Mouse (Mus musculus): Measurements from ENCODE around the gene Bcor.
A peak's percentile ranks its signal among the peaks of the same experiment; 100 is the strongest.

Bcor gene

DNA sequence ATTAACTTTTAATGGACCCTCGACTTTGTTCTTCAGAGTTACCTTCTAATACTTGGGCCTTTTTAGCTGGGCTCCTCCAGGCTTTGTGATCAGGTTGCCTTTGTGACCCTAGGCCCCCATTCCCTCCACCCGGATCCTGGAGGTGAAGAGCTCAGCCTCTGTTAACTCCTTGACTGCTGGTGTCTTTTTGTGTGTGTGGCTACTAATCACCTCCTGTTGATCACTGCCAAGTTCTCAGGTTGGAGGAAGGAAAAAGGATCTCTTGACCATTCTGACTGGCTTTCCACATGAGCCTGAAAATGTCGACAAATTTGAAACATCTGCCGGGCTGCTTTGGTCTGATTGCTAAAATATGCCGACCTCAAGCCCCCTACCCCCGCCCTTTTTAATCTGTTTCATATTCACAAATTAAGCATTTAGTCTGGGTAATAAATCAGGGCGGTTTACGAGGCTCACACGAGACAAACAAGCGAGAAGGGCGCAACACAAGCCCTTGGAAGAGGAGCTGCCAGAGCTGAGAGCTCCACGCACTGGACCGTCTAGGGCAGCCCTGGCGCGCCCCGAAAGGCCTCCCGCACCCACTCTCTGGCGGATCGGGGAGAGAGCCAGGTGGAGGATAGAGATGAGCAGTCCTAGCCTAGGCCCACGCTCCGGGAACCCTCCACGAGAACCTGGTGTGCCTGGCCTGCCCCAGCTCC lies 33.6 kb downstream of the Bcor start:
- peak in 1 of 2 experiments; percentile 32 for DNase-seq

DNA sequence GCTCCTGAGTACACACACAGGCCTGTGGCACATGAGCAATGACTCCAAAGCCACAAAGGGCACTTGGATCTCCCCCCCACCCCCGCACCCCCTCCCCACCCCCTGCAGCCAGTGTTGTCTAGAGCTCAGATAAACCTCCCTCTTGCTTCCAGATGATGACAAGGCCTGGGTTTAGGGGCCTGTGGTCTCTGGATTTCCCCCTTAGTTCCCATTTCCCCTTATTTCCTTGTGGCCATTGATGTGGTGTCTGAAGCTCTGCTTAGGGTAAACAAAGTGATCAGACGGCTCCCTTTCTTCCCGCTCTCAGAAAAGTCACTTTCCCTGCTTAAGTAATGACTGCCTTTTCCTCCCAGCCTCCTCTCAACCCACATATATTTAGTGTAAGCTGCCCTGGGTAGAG lies 35.6 kb downstream of the Bcor start:
- DNase-seq = no peak

DNA sequence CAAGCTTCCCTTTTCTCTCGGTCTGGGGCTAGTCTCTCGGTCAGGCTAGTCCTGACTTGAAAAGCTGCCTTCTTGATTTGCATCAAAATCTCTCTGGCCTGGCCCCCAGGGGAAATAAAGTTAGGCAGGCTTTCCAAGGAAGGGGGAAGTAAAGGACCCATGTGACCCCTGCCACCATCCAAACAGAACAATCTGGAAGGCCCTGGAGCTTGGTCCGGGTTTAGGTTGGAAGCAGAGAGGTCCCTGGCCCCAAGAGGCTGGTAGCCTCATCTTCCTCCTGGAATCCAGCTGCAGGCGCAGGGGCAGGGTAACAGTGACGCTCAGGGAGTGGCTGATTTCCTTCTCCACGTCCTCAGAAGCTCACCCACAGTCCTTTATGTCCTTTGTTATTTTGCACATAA lies 36.5 kb downstream of the Bcor start:
- DNase-seq = no peak

DNA sequence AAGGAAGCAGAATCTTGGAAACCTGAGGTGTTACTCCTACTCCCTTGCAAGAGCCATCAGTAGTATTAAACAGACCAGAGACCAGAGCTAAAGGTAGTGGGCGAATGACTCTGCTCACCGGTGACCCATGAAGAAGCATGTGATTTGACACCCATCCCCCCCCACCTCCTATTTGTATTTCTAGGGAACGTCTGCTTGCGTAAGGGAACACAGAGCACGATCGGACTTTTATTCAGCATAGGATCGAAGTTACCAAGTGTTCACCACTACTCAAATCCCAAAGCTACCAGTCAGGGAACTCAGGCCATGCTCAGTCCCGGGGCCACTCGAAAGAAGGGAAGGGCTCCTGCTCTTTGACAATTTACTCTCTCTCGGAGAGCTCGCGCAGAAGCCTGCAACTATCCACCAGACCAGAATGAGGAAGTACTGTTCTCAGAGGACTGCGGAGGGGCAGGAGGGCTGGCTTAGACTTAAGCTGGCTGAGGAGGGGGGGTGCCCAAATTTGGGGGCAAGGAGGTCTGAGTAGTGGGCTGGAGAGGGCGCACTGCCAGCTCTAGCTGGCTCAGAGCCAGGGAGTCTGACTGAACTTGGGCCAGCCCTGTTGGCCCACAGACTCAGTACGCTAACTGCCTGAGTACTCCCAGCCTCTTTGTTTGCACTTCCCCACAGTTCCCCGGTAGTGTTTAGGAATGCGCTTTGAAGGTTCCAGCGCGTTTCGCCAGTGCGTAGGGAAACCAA lies 37.4 kb downstream of the Bcor start:
- DNase-seq = peak in 1 of 2 experiments; percentile 40

DNA sequence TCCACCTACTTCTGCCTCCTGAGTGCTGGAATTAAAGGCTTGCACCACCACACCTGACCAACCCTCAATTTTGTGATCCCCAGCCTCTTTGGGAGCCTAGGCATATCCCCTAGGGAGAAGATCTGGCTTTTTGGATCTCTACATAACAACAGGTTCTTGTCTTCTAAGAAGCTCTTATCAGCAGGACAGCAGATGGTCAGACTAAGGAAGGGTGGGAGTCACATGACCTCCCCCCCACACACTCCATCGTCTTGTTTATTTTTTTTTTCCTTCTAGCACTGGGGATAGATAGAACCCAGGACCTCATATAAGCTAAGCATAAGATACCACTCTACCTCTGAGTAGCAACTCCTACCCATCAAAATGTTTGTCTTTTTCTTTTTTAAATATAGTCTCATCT lies 40.7 kb downstream of the Bcor start:
- no peak for DNase-seq

DNA sequence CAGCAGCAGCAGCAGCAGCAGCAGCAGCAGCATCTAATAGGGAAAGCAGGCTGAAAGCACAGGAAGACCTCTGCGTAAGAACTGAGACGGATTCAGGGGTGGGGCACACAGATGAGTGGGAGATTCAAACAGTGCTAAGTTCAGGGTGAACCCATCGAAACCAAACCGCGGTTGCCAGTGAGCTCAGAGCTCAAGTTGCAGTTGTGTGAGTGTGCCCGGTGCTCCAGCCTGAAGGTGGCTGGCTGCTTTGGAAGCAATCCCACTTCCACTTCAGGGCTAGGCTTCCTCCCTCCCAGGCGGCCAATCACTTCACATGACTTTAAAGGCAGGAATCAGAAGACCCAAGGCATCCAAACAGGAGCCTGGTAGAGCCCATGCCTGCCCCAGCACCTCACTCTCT lies 44.0 kb downstream of the Bcor start:
- peak in 1 of 2 experiments; percentile 39 for DNase-seq

DNA sequence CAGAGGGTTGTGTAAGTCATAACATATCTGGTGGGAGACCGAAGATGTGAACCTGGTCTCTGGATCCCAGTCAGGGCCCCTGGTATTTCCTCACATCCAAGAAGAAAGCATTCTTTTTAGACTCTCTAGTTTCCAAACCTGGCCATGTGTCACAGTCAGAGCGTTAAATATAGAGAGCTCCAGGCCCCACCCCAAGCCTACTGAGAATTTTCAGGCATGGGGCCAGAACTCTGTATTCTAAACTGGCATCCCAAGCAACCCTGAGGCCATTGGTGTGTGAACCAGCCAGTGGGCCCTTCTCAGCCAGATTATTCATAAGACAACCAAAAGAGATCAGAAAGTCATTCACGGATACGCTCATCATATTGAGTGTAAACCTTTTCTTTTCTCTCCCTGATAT lies 48.0 kb downstream of the Bcor start:
- DNase-seq = no peak

DNA sequence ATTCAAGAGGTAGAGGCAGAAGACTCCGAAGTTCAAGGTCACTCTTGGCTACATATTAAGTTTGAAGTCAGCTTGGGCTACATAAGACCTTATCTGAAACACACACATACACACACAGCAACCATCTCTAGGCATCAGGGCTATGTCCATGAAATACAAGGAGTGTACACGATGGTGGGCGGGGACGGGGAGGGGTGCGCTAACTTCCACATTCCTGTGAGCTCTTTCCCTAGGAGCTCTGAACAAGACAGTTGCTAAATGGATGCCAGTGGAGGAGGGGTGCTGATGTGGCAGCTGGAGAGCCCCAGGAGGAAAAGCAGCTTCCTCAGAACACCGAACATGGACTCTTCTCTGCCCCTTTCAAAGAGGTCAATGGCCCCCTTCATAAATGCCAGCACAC lies 49.6 kb downstream of the Bcor start:
- no peak for DNase-seq

DNA sequence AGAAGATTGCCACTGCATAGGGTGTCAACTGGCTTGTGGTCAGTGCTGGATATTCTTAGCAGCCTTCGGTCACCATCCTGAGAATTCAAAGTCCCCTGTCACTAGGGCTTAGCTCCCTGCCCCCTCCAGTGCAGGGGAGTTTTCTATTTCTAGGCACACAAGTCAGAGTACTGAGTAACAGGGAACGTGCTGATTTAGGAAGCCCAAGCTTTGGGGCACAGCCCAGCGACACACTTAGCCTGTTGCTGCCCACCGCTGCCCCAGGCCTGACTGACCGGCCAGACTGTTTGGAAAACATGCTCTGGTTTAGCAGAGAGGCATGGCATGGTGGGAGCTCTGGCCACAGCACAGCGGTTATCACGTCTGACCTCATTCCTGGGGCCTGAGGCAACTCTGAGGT lies 54.8 kb downstream of the Bcor start:
- DNase-seq = no peak

DNA sequence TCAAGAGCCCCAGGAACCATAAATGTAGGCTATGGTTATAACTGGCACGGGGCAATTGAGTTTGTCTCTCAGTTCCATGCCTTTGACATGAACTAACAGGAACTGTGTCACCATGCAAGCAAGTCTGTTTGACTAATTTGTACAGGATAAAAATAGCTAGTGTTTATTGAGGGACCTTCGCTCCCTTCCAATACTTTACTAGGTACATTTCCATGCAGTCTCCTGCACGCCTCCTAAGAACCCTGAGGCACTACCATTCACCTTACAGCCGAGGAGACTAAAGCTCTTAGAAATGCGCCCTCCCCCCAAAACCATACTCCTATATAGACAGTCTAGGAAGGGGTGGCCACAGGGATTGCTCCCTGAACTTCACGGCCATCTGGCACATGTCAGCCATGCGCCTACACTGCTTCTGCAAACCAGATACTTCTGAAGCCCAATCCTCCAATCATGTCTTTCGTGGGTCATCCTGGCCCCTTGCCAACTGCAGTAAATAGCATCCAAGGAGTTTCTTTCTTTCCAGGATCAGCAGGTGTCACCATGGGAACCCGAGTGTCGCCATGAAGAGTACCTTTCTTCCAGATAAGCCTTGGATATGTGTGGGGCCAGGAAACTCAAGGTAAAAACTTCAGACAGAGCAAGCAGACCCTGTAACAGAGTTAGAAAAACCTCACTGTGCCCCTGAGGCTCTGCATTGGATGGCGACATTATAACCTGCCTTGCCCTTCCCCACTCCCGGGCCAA lies 63.2 kb downstream of the Bcor start:
- DNase-seq = no peak

DNA sequence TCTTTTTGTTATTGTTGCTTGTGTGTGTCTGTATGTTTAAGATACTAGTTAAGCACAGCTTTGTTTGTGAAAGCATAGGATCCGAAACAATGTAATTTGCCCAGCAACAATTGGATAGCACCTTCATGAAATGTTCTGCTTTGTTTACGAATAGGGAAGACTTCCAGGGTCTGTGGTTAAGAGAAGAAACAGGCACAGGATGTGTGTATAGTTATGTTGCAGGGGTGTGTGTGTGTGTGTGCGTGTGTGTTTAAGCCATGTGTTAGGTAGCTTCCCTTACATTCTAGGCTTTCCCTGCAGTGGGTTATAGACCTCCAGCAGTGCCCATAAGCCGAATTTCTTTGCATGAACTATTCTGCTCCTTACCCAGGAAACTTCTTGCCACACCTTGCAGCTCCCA lies 66.8 kb downstream of the Bcor start:
- no peak for DNase-seq

DNA sequence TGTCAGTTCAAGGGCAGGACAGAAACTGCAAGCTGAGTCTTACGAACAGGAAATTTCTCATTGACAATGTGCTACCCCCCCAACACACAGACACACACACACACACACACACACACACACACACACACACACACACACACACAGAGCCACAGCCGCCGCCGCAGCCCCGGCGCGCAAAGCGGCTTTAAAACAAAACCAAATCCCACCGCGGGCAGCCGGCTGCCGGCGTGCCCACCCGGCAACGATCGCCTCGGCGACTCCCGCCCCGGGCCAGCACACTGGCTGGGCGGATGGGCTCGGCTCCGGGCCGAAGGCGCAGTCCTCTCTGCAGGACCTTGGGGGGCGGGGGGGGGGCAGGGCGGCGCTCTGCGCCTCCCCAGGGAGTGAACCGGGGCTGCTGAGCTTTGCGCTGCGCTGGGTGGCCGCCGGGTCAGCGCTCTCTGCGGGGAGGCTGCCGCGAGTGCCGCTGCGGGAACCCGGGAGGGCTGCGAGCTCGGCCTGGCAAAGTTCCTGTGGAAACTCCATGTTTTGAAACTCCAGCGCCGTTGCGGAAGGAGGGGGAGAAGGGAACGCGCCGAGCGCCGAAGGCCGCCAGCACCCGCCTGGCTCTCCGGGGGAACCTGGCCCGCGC lies 68.6 kb downstream of the Bcor start:
- peak; percentile 59 to 72 for DNase-seq

DNA sequence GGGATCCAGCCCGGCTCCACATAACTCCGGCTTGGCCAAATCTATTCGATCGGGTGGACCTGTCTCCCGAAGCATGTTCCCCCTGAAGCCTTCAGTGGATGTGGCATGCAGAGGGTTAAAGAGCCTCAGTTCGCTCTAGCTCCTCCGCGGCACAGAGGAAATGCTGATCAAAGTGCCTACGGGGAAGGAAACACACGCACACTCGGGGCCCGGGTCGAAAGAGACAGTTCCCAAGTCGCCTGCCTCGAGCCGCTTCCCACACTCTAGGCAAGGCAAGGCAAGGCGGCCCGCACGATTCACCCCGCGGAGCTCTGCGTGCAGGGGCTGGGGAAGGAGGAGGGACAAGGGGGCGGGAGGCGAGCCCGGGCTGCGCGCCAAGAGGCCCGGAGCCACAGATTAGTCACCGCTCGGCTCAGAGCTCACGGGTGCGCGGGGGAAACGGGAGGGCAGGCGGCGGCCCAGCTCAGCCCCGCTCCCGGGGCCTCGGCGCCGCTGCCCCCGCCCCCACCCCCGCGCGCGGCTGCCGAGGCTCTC lies 69.2 kb downstream of the Bcor start:
- DNase-seq = peak; percentile 81 to 90

DNA sequence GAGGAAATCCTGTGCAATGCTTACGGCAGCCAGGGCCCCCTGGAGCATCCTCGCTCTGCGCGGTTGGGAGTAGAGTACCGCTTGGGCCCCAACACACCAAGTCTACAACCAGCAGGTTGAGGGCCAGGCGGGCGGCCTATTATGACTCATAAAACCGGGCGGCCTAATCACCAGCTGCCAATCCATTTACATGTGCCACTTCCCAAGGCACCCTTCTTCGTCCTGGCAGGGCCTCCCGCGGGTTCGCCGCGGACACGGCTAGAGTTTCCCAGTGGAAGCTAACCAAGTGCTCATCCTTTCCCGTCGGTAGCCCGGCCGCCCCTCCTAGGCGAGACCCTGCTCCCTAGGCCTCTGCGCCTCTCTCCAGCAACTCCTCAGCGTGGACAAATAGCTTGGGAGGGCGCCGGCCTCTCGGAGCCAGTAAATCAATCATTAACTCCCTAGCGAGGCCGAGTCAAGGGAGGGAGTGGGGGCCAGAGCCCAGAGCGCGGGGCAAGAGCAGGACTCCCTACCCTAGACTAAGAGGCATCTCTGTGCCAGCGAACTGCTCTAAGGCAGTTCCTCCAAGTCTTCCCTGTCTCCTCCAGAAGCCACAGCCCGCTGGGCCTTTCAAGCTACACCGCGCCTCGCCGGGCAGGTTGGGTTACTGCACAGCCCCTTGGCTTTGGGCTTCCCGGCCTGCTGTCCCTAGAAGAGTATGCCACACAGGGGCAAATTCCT lies 69.8 kb downstream of the Bcor start:
- peak; percentile 70 to 89 for DNase-seq

DNA sequence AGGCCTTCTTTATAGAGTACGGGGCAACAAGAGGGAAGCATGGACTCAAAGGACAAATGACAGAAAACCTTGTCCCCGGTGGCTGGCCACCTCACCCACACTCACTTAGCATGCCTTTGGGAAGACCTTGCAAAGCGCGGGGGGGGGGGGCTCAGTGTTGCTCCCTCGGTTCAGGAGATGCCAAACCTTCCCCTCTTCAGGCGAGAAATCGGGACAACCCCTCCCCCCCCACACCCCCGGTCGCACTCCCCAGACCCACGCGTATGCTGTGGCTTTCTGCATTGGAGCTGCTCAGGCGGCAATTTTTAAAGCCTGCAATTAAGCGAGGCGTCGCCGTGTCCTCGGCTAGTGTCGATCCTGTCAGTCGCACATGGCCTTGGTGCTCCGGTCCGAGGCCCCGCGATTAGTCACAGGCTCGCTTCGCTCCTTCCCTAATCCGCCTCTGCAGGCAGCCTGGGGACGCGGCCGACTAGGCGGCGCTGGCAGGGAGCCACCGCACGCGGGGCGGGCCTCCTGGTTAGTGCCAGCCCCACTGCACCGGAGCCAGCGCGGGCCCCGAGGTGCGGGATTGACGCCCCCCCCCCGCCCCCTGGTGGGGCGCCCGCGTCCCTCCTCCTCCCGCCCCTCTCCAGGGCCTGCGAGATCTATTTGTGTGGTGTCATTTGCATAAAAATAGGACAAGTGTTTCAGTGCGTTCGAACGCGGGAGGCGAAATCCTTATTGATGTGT lies 70.6 kb downstream of the Bcor start:
- DNase-seq = peak; percentile 68 to 85

DNA sequence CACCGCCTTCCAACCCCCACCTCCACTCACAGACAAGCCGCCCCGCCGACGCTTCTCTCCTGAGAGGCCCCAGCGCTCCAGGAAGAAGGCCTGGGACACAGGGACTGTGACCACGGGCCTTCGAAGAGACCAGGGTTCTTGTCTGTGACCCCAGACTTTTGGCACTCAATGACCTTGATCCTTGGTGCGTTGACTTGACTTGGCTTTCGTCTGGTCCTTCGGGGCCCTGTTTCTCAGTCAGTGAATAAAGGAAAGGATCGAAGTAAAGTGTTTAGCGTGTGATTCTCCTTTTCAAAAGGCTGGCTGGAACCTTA lies 71.2 kb downstream of the Bcor start:
- DNase-seq = no peak

DNA sequence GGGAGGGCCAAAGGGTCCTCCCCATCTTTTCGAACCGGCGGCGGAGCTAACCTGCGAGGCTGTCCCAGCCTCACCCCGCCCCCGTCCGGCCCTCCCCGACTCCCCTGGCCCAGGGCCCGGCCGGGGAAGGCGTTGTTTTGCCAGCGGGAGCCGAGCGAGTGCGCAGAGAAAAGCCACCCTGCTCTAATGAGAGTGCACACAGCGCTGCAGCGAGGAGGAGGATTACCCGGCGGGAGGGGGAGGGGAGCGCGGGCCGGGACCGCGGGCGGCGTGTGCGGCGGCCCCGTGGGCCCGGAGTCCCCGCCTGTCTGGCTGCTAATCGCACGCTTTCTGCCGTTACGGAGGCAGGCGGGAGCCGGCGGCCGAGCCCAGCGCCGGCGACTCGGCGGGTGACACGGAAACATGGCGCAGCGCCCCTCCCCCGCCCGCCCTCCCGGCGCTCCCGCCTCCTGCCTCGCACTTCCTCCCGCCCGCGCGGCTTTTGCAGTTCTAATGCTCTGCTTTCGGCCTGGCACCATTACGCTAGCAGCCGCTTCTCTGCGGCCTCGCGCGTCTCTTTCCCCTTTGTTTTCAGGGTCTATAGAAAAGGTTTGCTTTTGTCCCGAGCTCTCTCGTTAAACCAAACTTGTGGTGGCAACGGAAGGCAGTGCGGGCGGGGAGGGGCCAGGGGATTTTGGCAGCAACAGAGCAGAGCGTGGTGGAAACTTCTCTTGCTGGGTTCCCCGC lies 71.7 kb downstream of the Bcor start:
- DNase-seq = peak; percentile 78 to 93

DNA sequence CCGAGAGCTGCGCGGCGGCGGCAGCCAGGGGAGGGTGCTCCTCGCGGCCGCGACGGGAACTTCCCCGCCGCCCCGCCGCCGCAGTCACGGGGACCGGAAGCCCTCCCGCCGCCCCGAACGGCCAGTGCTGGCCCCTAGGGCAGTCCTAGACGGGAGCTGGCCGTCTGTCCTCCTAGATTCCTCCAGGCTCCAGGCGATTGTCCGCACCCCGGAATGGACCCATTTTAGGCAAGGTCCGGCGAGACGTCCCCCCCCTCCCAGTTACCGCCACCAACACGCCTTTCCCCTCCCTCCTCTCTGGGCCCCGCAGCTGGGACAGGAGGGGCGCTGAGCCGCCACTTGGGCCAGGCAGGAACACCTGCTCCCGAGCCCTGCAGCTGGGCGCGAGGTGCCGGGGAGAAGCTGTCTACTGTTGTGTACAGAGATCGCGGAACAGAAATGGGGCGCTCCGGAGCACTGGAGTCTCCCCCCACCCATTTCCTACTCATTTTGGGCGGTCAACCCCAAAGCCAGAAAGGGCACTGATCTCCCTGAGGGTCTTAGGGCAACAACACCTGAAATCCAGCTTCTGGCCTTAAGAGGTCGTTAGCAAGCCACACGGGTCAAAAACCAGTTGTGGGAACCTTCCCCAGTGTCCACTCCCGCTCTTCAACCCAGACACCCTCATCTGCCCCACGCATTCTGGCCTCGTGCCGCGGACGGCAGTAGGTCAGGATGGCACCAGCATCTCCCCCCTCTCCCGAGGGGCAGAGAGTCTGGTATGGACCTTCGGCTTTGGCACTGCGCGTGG lies 72.4 kb downstream of the Bcor start:
- DNase-seq = peak; percentile 58 to 84

DNA sequence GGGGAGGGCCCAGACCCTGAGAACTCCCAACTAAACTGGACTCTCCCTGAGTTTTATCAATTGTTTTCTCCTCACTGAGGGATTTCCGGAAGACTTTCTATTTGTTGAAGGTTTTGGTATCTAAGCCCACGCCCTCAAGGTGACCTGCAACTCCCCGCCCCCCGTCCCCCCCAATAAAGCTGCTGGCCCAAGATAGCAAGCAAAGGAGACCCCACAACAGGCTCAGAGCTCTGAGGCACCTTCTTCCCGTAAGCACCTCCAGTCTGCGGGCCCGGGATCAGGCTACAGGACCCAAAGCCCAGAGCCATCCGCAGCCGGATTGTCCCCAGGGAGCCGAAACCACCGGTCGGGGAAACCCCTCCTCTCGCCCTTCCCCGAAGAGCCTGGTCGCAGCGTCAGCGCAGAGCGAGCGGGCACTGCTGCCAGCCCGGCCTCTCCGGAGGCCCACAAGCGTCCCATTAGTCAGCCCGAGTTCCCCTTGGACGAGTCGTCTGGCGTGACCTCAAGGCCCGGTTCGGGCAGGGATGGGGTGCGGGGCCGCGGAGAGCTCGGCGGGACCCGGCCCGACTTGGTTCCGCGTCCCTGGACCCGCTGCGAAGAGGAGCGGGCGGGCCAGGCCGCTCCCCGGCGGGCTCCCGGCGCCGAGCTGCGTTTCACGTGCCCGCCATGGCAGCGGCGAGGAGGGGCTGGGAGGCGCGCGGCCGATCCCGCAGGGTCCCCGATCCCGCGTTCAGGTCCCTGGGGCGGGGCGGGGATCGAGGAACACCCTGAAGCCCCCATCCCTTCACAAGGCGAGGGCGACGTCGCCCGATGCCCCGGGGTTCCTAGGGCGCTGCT lies 73.3 kb downstream of the Bcor start:
- peak; percentile 30 to 72 for DNase-seq
